ENCODE assay signal across 19 mouse cellular contexts in the genomic region with DNA sequence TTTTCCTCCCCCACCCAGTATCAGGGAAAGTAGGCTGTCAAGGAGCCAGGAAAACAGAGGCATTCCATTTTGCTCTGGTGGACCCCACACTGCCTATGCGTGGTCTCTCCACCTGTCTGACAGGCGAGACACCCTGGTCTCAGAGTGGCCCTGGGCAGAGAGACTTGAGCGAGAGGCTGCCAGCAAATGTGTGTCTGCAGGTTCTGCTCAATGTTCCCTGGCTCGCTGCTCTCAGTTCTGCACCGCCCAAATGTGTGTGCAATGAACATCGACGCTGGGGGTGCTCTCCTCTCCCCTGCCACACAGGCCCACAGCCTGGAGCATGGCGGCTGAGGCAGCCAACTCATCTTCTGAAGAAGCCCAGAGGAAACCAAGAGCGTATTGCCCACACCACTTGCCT.
DNase-seq lines count a peak whose midpoint lies in the region; ATAC-seq lines count a peak whose summit lies in the region.
"Had no signal": no experiment of that assay in that cellular context is flagged by ENCODE, and none has a peak within 500 bp of the region (broad histone marks: within the 10 kb centered on the region; RNA-seq: fewer than 3 reads in every experiment).

No protein-coding gene starts in this region.

- no peaks in the 10 kb centered on the region for H3K36me3 ChIP-seq in kidney, embryonic 14.5 days (ENCODE audit: control insufficient read depth, insufficient read depth, low read length)
- H3K36me3 ChIP-seq: heart, embryonic 10.5 days; neural tube, embryonic 13.5 days had no signal

- DNase-seq in cerebellum, adult 18-20 months = peak; percentile 29 to 48
- DNase-seq in frontal cortex, adult 2 months (ENCODE audit: extremely low spot score in 1 of 2, low spot score in 1 of 2) = peak; percentile 21 to 54
- no peak for DNase-seq in frontal cortex, postnatal 10 days (ENCODE audit: low spot score in 2 of 2)
- peak; percentile 78 for DNase-seq in brain, adult 2 months (ENCODE audit: low read depth, low spot score)
- peak; percentile 59 for DNase-seq in left cerebral cortex, postnatal 4 days
- DNase-seq in embryo, embryonic 10 days (ENCODE audit: low spot score) = no peak
- DNase-seq: adrenal gland, postnatal 25 days; gastrocnemius, postnatal 36 days; kidney, adult 8-10 months; thymus, postnatal 14 days had no signal

- no peak overlapping the region for H3K27ac ChIP-seq in kidney, embryonic 14.5 days (ENCODE audit: low read depth, low read length)
- H3K27ac ChIP-seq: heart, embryonic 10.5 days; liver, embryonic 14.5 days; neural tube, embryonic 13.5 days; stomach, postnatal 0 days had no signal

- intact Hi-C loops in left cerebral cortex, postnatal 4 days (cut with DNase I) = no loop called here

- no peaks in the 10 kb centered on the region for H3K27me3 ChIP-seq in kidney, embryonic 14.5 days (ENCODE audit: control insufficient read depth, insufficient read depth, low read length)
- H3K27me3 ChIP-seq: CH12.LX; megakaryocyte, embryonic 14.5 days; neural tube, embryonic 13.5 days had no signal

- H3K4me3 ChIP-seq in kidney, embryonic 14.5 days (ENCODE audit: low read length) = no peak overlapping the region
- H3K4me3 ChIP-seq: heart, embryonic 10.5 days; megakaryocyte, embryonic 14.5 days; neural tube, embryonic 13.5 days had no signal

- no peak for ATAC-seq in cerebellum, adult (ENCODE audit: insufficient number of reproducible peaks, low FRiP score, low TSS enrichment)
- no peak for ATAC-seq in kidney, embryonic 14.5 days (ENCODE audit: low FRiP score, low TSS enrichment)
- ATAC-seq: lung, postnatal 0 days had no signal

- no peaks in the 10 kb centered on the region for H3K4me1 ChIP-seq in kidney, embryonic 14.5 days (ENCODE audit: control insufficient read depth, insufficient read depth, low read length)
- H3K4me1 ChIP-seq: heart, embryonic 10.5 days had no signal

- 88% methylated on average over 9 of the region's 9 CpGs for WGBS in kidney, embryonic 14.5 days

- no peaks in the 10 kb centered on the region for H3K9me3 ChIP-seq in kidney, embryonic 14.5 days (ENCODE audit: control insufficient read depth, low read length)
- H3K9me3 ChIP-seq: heart, embryonic 10.5 days; megakaryocyte, embryonic 14.5 days; neural tube, embryonic 13.5 days had no signal

- H3K4me2 ChIP-seq in kidney, embryonic 14.5 days (replicated peaks; ENCODE audit: low read depth, low read length) = no peak overlapping the region
- H3K4me2 ChIP-seq: neural tube, embryonic 13.5 days had no signal

- no peak overlapping the region for H3K9ac ChIP-seq in kidney, embryonic 14.5 days (ENCODE audit: low read depth, low read length)
- H3K9ac ChIP-seq: liver, embryonic 14.5 days; neural tube, embryonic 13.5 days had no signal

Comparison
In these comparisons a context has a peak if more than half of its experiments do, and no peak if none do; other contexts are left out.
1. DNase-seq: peak in cerebellum, adult 18-20 months (2 of 2), frontal cortex, adult 2 months (2 of 2), brain, adult 2 months (single experiment) and left cerebral cortex, postnatal 4 days (single experiment); none in frontal cortex, postnatal 10 days (0 of 2) and embryo, embryonic 10 days (single experiment).